Mouse (Mus musculus) left cerebral cortex, postnatal 4 days (tissue): ENCODE measurements around the gene Ppp1r2. TPM values are rescaled to one million over a fixed set of nuclear protein-coding genes. Genes with fewer than 3 reads are reported as not detected.
A peak's percentile ranks its signal among the peaks of the same experiment; 100 is the strongest.
"Not testable (repeated sequence)": the region's sequence is repeated elsewhere in the genome, so short reads cannot be mapped to it uniquely, and the experiment has no call there.

Source experiments
- DNase-seq: peaks from one replicate; pipeline ENCODE4 v3.0.0-alpha.2; 2022
- intact Hi-C: fragments of 180-260 bp; cut with DNase I; formaldehyde crosslinking; loops from one replicate; pipeline ENCODE4 v1.15.1; 2025
- total RNA-seq, 2 experiments: library from RNA; stranded (reverse); gene quantifications; 2 replicates each; pipeline ENCODE4 v1.2.3; 2021

The Ppp1r2 gene
- 10 to 100 TPM; 59.1 to 59.2 TPM for total RNA-seq

DNA sequence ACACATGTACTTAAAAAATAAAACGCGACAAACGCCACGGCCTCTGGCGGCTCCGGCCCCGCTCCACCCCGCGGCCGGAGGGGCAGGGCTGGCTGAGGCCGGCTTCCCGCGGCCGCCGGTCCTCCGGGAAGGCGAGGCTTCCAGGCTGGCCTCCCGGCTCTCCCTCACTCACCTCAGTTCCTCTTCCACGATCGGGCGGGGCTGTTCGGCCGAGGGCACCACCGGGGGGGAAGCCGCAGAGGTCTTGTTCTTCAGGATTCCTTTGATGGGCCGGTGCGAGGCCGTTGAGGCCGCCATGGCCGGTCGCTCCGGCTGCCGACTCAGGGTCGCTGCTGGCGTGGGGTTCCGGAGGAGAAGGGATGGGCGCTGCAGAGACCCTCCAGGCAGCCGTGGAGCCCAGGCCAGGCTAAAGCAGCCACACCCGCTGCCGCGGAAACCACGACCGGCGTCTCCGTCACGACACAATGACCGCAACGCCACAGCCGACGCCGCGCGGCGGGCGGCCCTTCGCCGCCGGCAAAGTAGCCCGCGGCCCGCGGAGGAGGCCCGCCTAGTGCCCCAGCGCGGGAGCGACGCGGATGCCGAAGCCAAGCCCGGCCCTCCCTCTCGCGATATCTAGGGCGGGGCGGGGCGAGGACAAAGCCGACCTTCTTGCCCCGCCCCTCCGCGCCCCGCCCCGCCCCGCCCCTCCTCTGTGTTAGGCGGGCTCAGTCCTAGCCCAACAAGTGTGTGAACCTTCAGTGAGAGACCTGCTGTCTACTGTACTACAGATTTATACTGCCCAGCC is at the start of gene Ppp1r2:
Gene Ppp1r2 (minus strand): TSS at position 604 of the 787 bp plus-strand sequence.
- peak; percentile 95 for DNase-seq
- intact Hi-C loops, result no loop called here

DNA sequence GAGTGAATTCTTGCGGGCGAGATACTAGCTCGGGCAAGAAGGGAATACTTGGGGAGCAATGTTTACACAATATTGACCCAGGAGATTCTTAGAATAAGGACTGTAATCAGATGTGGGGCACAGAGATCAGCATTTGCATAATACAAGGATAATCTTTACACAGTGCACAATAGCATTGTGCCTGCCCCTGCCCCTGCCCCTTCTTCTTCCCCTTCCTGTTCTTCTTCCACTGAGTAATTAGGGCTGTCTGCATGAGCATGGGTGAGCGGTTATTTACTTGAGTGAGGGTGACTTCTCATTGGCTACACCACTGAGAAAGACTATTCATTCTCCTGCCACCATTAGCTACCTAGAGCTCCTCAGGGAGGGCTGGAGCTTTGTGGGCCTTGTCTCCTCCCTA is 46.4 kb upstream of the Ppp1r2 start:
- intact Hi-C loops, result no loop called here
- DNase-seq, result no peak

DNA sequence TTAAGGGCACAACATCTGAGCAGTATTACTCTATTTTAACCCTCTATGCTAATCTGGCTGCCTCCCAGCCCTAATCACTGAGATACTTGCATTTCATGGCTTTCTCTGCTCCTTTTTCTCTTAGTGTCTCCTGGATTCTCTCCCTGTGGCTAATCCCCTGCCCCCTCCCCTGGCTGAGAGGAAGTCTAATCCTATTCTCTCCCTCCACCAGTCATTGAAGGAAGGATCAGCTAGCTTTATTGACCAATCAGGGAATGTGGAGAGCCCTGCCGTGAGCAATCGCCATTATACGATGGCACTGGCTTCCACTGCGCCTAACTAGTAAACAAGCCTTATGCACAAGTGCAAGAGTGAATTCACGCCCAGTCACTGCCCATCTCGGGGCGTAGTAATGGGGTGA is 45.9 kb upstream of the Ppp1r2 start:
- intact Hi-C loops, result no loop called here
- no peak for DNase-seq

DNA sequence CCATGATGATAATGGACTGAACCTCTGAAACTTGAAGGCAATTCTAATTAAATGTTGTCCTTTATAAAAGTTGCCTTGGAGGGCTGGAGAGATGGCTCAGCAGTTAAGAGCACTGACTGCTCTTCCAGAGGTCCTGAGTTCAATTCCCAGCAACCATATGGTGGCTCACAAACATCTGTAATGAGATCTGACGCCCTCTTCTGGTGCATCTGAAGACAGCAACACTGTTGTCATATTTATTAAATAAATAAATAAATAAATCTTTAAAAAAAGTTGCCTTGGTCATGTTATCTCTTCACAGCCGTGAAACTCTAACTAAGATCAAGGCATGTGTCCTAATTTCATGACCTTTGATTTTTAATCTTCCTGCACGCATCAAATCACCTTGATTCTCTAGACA is 44.6 kb upstream of the Ppp1r2 start:
- DNase-seq, intact Hi-C loops: not testable (repeated sequence)

DNA sequence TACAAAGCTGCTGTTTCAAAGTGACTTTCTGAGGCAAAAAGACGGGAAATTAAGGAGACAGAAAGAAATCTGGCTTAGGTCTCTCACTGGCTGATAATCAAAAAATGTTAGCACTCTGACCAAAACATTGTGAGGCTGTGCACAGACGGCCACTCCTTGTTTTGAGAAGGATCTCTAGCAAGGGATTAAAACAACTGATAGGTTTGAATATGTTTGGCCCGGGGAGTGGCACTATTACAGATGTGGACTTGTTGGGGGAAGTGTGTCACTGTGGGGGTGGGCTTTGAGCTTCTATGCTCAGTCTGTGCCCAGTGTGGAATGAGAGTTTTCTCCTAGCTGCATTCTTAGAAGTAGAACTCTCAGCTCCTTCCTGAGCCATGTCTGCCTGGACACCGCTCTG is 44.2 kb upstream of the Ppp1r2 start:
- intact Hi-C loops, result no loop called here
- DNase-seq, result no peak

DNA sequence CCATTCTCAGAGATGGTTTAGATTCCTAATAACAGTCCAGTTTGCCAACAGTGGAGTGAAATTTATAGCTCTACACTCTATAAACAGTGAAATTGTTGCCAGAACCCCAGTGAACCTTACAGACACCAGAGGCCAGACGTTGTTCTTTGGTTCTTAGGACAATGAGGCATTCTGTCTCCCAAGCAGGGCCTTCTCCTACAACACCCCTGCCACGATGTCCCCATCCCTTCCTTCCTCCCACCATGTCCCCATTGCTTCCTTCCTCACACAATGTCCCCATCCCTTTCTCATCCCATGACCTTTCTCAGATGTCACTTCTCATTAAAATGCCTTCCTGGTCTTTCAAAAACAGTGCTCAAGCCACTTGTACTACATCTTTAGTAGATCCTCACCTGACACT is 43.3 kb upstream of the Ppp1r2 start:
- DNase-seq, result no peak
- intact Hi-C loops, result no loop called here

DNA sequence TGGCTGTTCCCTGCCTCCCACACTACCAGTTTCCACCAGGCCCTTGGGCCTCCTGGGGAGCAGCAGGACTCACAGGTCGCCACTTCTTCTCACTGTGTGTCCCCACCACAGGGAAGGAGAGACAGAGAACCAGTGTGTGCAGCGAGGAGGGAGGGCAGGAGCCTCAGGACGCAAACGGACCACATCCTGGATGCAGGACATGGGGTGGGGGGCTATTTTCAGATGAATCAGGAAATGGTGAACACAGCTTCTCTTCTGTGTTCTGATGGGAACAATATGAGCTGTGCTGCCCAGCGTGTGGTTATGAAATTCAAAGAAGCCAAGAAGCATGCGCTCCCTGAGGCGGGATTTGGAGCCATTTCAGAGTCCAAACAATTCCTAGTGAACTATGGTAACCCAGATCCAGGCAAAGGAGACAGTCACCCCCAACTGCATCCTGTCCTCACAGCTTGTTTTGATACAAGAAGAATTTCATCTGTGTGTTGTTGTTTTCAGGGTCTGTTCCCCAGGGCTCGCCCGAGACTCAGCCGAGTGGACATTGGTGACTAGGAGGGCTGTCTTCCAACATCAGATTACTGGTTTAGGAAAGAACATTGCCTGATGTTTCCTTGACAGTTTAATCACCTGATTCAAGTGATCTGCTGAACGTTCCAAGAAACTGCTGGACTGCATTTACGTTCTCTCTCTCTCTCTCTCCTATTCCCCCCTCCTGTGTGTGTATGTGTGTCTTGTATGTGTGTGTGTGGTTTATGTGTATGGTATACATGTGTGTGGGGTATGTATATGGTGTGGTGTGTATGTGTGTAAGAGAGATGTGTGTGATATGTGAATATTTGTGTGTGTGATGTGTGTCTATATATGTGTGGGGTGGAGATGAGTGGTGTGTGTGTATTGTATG is 41.4 kb upstream of the Ppp1r2 start:
- DNase-seq, intact Hi-C loops: not testable (repeated sequence)

DNA sequence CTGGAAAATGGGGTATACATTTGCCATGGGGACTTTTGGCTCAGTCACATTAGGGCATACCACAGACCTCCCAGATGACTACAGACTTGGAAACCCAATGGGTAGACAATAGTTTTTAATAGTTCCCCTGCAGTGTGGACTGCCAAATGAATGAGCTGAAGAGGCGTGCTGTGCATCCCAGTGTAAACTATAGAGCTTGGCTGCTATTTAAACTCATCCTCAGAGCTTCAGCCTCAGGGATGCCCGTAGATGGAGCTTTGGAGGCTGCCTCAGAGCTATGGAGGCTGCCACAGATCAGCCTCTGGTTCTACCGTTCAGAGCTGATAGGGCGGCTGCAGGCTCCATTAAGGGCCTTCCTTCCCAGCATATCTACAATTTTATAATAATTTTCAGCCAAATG is 40.2 kb upstream of the Ppp1r2 start:
- intact Hi-C loops, result no loop called here
- no peak for DNase-seq

DNA sequence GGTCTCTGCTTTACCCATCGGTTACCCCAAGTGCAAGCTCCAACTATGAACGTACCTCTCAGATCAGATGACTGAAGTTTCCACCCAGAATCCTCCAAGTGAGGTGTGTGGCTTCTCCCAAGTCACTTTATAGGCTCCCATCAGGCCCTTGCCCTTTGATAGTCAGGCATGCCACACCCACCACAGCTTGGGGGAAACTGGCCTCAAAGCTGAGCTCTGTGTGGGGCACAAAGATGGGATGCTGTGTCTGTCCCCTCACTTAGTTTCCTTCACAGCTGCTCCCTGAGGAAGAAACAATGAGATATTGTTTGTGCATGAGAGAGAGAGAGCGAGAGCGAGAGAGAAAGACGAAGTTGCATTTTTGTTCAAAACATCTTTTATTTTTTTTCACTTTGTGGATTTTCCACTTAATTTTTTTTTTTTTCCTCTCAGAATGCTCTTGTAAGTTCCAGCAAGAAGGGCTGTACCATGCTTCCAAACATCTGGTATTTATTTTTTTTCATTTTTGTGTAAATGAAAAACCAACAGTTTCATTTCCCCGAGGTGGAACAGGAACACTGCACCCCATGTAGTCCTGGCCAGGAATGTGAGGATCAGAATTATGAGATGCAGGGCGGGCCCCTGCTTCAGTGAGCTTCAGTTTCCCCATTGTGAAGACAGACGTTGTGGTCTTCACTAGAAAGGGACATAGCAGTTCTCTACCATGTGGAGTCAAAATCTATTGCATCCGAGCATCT is 39.6 kb upstream of the Ppp1r2 start, which contains the start of gene Apod:
Gene Apod (minus strand): TSS at position 312 of the 737 bp plus-strand sequence.
- intact Hi-C loops, result no loop called here
- no peak for DNase-seq

DNA sequence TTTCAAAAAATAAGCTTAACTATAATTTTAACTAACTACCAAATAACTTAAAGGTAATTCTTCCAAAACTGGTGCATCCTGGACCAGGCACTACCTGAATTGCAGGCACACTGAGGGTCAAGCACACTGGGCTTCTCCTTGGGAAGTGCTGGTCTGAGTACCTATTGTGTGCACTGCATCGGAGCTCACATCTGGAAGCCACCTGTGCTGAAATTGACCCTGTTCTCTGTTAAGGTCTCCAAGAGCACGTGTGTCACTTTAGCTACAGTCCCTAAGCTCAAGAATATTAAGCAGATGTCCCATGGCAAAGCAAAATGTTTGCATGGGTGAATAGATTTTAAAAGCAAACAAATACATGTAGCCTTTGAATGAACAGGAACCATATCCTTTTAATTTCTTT is 38.5 kb upstream of the Ppp1r2 start:
- intact Hi-C loops, result no loop called here
- DNase-seq, result no peak

DNA sequence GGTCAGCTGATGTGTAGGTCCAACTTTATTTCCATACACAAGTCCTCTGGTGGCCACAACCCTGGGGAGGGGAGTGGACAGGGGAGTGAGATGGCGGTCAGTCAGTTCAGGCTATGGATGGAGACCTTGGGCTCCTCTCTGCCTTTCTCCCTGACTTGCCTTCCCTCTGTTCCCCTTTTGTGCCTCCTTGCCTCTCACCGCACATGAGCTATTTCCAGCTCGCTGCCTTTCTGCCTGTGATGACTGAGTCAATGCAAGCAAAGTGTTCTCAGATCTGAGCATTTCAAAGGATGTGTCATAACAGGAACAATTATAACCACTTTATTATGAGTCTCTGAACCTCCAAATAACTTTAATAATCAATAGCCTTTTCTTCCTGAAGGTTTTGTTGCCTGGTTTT is 37.2 kb upstream of the Ppp1r2 start:
- DNase-seq, result no peak
- intact Hi-C loops, result no loop called here

DNA sequence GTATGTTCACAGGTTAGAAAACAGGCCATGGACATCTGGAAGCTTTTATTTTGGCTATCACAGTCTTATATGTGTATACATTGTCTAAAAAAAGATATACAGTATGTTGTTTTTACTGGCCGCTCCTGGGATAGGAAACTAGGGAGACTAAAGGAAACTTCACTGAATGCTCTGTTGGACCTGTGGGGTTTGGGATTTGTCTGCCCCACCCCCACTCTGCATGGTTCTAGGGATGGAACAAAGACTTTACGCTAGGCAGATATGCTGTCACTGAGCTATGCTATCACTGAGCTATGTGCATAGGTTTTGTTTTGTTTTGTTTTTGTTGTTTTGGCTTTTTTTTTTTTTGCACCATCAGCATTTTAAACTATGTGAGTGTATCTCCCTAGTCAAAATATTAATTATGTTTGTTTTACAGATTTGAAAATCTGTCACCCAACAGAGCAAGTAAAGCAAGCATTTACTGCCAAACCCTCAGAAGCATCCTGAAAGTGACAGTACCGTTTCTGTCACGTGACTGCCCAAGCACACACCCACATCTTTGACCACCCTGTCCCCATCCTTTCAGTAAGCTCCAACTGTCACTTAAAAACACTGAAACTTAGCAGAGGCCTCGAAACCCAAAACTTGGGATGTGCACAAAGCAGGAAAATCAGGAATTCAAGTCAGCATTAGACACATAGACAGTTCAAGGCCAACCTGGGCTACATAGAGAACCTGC is 30.3 kb upstream of the Ppp1r2 start:
- no peak for DNase-seq
- intact Hi-C loops, result no loop called here

DNA sequence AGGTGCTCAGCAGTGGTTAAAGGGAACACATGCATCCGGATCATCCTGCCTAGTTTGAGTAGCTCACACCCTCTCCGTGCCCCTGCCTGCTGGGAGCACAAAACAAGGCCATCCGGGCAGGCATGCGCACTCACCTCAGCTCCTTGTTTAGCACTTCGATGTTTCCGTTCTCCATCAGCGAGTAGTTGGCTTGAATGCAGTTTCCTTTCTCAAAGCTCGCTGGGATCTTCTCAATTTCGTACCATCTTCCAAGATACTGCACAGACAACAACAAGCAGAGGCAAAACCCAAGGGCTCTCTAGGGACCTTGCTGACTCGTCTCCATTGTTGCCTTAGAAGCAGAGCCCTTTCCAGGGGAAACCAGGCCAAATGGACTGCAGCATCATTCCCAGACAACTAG is 28.2 kb upstream of the Ppp1r2 start:
- DNase-seq, result no peak
- intact Hi-C loops, result no loop called here

DNA sequence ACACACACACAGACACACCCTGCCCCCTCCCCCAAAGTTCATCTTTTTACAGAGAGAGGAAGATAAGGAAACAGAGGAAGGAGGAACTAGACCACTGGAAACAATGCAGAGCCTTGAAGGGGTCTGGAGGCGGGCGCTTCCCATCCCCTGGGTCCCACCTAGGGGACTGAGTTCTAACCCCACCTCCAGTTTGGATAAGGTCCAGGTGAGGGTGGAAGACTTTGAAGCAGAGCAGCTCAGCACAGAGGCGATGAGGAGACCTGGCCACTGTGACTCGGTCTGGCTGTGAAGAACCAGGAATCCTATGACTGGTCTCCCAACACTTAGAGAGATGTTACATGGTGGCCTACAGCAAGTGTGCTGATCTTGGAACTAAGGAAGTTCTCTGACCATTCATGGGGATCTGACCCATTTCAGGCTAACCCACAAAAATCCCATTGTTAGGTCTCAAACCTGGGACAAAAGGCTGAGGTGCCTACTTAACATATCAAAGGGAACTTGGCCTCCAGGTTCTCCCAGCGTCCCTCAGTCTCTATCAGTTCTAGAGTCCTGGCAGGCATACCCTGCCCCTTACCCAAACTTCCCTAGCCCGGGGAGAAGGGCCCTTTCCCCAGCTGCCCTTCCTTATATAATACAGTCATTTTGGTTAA is 25.9 kb upstream of the Ppp1r2 start:
- intact Hi-C loops, result no loop called here
- no peak for DNase-seq

DNA sequence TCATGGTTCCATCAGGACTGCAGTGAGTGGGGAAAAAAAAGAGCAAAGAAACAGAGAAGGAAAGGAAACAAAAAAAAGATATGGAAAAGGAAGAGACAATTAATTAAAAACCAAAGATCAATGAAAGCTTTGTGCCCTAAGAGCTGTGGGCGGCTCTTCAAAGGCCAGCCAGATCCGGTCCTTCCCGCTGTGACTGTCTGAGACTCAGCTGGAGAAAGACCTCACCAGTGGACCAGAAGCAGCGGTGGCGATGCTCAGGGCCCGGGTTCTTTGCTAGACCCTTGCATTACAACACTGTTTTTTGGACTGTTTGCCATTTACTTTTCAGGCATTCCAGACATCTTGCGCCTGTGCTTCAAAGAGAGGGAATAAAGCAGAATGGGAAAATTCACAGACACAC is 25.4 kb upstream of the Ppp1r2 start:
- no peak for DNase-seq
- intact Hi-C loops, result no loop called here

DNA sequence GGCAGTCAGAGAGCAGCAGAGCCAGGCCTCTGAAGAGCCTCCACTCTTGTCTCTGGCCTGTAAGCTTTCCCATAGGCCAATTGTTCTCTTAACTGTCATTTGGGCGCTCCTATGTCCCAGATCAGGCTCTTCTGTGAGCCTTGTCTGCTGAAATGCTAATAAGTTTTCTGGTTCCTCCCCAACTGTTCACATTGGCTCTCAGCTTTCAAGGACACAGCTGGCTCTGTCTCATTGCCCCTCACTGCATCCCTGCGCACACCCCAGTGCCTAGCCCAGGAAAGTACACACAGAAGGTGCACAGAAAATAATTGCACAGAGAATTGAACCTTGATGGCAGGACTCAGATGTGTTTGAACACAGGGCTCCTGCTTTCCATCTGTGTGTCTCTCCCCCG is 24.9 kb upstream of the Ppp1r2 start:
- intact Hi-C loops, result no loop called here
- DNase-seq, result no peak

DNA sequence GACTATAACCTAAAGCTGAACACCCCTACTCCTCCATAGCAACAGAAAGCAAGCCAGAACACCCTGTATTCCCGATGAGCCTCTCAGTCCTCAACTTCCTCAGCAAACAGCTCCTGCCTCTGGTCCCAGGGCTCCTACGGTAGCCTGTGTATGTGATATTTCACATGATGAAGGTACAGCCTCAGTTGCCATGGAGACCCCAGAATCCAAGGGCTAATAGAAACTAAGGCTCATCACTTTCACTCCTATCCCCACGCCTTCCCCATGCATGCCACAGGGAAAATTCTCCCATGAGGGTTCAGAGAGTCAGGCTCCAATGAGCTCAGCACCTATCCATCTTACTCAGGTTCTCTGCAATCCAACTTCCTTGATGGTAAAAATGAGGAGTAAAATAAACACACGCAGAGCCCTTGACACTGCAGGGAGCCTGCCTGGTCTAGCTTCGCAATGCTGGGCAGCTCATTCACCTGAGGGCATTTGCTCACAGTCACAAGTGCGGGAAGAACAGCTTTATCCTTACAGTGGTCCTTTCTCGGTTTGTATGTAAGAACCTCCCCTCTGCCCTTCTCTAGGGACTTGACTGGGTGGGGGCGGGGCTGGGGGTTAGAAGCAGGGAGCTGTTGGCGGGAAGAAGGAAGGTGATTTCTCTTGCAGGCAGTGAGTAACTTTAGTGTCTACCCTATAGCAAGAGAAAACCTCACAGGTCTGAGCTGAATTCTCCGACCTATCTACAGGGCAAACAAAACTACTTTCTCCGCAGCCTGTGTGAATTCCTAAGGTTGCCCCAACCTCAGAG is 24.3 kb upstream of the Ppp1r2 start:
- intact Hi-C loops, result no loop called here
- no peak for DNase-seq

DNA sequence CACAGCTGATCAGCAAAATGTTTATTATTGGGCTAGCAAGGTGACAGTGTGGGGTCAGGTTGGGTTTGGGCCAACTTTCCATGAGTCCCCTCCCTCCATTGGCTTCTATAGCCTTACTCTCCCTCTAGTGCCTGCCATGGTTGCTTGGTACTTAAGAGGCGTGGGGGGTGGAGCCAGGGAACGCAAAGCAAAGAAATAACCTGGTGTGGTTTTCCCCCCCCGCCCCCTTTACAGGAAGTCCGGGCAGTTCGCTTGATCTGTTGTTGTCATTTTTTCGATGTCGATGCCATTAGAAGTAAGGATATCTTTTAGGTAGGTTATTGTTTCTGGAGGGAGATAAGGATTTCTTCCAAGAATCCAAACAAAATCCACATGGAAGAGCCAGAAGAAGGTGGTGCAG is 22.0 kb upstream of the Ppp1r2 start:
- no peak for DNase-seq
- intact Hi-C loops, result no loop called here

DNA sequence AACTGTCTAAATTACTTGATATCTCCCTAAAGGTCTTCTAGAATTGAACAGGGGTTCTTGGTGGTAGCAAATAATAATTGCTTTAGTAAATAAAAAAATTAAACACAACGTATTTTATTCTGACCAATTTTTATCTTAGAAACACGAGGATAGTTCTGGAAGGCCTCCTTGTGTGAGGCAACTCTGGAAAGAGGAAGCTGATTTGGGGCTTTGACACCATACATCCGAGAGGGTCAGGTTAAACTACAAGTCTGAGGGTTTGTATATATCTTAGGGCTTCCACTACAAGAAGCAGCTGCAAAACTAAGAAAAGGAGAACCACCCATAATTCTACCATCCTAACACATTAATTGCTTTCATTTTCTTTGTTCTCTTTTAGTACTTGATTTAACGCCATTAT is 18.7 kb upstream of the Ppp1r2 start:
- no peak for DNase-seq
- intact Hi-C loops, result no loop called here
